16 mouse cellular contexts compared by ENCODE assay signal in genomic region chr8:71369040-71369718, GRCm38 (mm10). TPM values are rescaled to one million over a fixed set of nuclear protein-coding genes. Genes with fewer than 3 reads are reported as not detected.
DNase-seq lines count a peak whose midpoint lies in the region; ATAC-seq and TF ChIP-seq lines count a peak whose summit lies in the region.
"Had no signal": no experiment of that assay in that cellular context is flagged by ENCODE, and none has a peak within 500 bp of the region (broad histone marks: within the 10 kb centered on the region; RNA-seq: fewer than 3 reads in every experiment).

No protein-coding gene starts in this region.

- WGBS in embryonic facial prominence, embryonic 13.5 days = 88% methylated on average over 10 of the region's 10 CpGs
- WGBS in embryonic facial prominence, embryonic 10.5 days = 92% methylated on average over 10 of the region's 10 CpGs
- WGBS in hindbrain, embryonic 10.5 days = 93% methylated on average over 10 of the region's 10 CpGs
- WGBS in hindbrain, embryonic 12.5 days = 92% methylated on average over 10 of the region's 10 CpGs

- H3K27ac ChIP-seq in embryonic facial prominence, embryonic 13.5 days = no peak overlapping the region
- no peak overlapping the region for H3K27ac ChIP-seq in embryonic facial prominence, embryonic 10.5 days (replicated peaks)
- H3K27ac ChIP-seq in hindbrain, embryonic 10.5 days = no peak overlapping the region
- H3K27ac ChIP-seq in hindbrain, embryonic 12.5 days = no peak overlapping the region
- peak overlapping the region; percentile 65; the same call in 1 of the 2 replicates for H3K27ac ChIP-seq in testis, adult 2 months (ENCODE audit: control insufficient read depth, insufficient read depth, low read depth, low read length)
- H3K27ac ChIP-seq: forebrain, embryonic 12.5 days; kidney, postnatal 0 days had no signal

- no peak for ATAC-seq in embryonic facial prominence, embryonic 13.5 days (ENCODE audit: insufficient number of reproducible peaks, insufficient read depth, low FRiP score, low TSS enrichment, low read depth)
- no peak for ATAC-seq in hindbrain, embryonic 12.5 days (ENCODE audit: low FRiP score)
- ATAC-seq: activated CD4-positive, CD25-positive, alpha-beta regulatory T cell, adult 4 months; inflammation-experienced regulatory T-cells, adult 6 months had no signal

- peak overlapping the region; percentile 21; the same call in 1 of the 2 replicates for H3K9ac ChIP-seq in embryonic facial prominence, embryonic 13.5 days
- H3K9ac ChIP-seq in hindbrain, embryonic 12.5 days = no peak overlapping the region
- H3K9ac ChIP-seq: forebrain, embryonic 12.5 days had no signal

- peaks cover 28% of the 10 kb centered on the region for H3K36me3 ChIP-seq in embryonic facial prominence, embryonic 13.5 days
- peaks cover 34% of the 10 kb centered on the region for H3K36me3 ChIP-seq in embryonic facial prominence, embryonic 10.5 days (replicated peaks)
- H3K36me3 ChIP-seq in hindbrain, embryonic 10.5 days = peaks cover 45% of the 10 kb centered on the region
- H3K36me3 ChIP-seq in hindbrain, embryonic 12.5 days = peaks cover 26% of the 10 kb centered on the region
- no peaks in the 10 kb centered on the region; the same call in 1 of the 2 replicates for H3K36me3 ChIP-seq in testis, adult 2 months (ENCODE audit: control insufficient read depth, insufficient read depth, low read length)

- no peak overlapping the region for H3K4me3 ChIP-seq in embryonic facial prominence, embryonic 13.5 days
- H3K4me3 ChIP-seq in embryonic facial prominence, embryonic 10.5 days = no peak overlapping the region
- H3K4me3 ChIP-seq in hindbrain, embryonic 10.5 days = 0 out of 2 replicates have a peak overlapping the region, but pooled peaks have one; percentile 66
- no peak overlapping the region for H3K4me3 ChIP-seq in hindbrain, embryonic 12.5 days
- peak overlapping the region; percentile 41 for H3K4me3 ChIP-seq in testis, adult 2 months (ENCODE audit: control insufficient read depth, low read depth, low read length)
- H3K4me3 ChIP-seq: forebrain, embryonic 12.5 days had no signal

- no peak for DNase-seq in embryonic facial prominence, embryonic 10.5 days (ENCODE audit: low spot score)
- DNase-seq in hindbrain, embryonic 10.5 days (ENCODE audit: low spot score) = no peak
- no peak for DNase-seq in testis, postnatal 14 days (ENCODE audit: low spot score)
- no peak for DNase-seq in layer of hippocampus, postnatal 14 days (ENCODE audit: low spot score in 2 of 2)
- no peak for DNase-seq in MN1 (ENCODE audit: low spot score)
- DNase-seq: cerebellum, adult 11 months; layer of hippocampus, adult 9-11 months; lung, adult 2 months; thymus, adult 2 months had no signal

- no peak for TF ChIP-seq POLR2A in testis, adult 2 months (IDR thresholded peaks at IDR 0.05; ENCODE audit: control insufficient read depth, low read depth, low read length)

- no peak for TF ChIP-seq CTCF in testis, adult 2 months (IDR thresholded peaks at IDR 0.05; ENCODE audit: control insufficient read depth, insufficient read depth, insufficient replicate concordance, low read depth, low read length)

- no peak overlapping the region for H3K4me2 ChIP-seq in embryonic facial prominence, embryonic 13.5 days
- H3K4me2 ChIP-seq in hindbrain, embryonic 12.5 days (replicated peaks) = no peak overlapping the region
- H3K4me2 ChIP-seq: forebrain, embryonic 12.5 days had no signal

- H3K27me3 ChIP-seq in embryonic facial prominence, embryonic 13.5 days = no peaks in the 10 kb centered on the region
- H3K27me3 ChIP-seq in embryonic facial prominence, embryonic 10.5 days (replicated peaks; ENCODE audit: low read depth, poor library complexity, severe bottlenecking) = no peaks in the 10 kb centered on the region
- no peaks in the 10 kb centered on the region for H3K27me3 ChIP-seq in hindbrain, embryonic 10.5 days (ENCODE audit: insufficient read depth, poor library complexity, severe bottlenecking)
- no peaks in the 10 kb centered on the region for H3K27me3 ChIP-seq in hindbrain, embryonic 12.5 days
- H3K27me3 ChIP-seq in testis, adult 2 months (ENCODE audit: control insufficient read depth, insufficient read depth, low read length) = no peaks in the 10 kb centered on the region
- H3K27me3 ChIP-seq: forebrain, embryonic 12.5 days had no signal

- H3K9me3 ChIP-seq in embryonic facial prominence, embryonic 13.5 days = no peaks in the 10 kb centered on the region
- no peaks in the 10 kb centered on the region for H3K9me3 ChIP-seq in embryonic facial prominence, embryonic 10.5 days
- no peaks in the 10 kb centered on the region for H3K9me3 ChIP-seq in hindbrain, embryonic 10.5 days
- no peaks in the 10 kb centered on the region for H3K9me3 ChIP-seq in hindbrain, embryonic 12.5 days (replicated peaks)
- H3K9me3 ChIP-seq: forebrain, embryonic 12.5 days had no signal

- H3K4me1 ChIP-seq in embryonic facial prominence, embryonic 13.5 days = peaks cover 31% of the 10 kb centered on the region
- peaks cover 26% of the 10 kb centered on the region for H3K4me1 ChIP-seq in embryonic facial prominence, embryonic 10.5 days
- peaks cover 35% of the 10 kb centered on the region for H3K4me1 ChIP-seq in hindbrain, embryonic 10.5 days (replicated peaks)
- H3K4me1 ChIP-seq in hindbrain, embryonic 12.5 days = peaks cover 18% of the 10 kb centered on the region
- peaks cover 13% of the 10 kb centered on the region for H3K4me1 ChIP-seq in testis, adult 2 months (ENCODE audit: control insufficient read depth, insufficient read depth, low read length)

RNA-seq across cellular contexts. Expression of gene Ocel1, which starts 1.9 kb away (rescaled TPM):
- polyA plus RNA-seq in embryonic facial prominence, embryonic 13.5 days (2015; fragmentation: Nextera tagmentation; extraction: Ambion mirVana) = 4.2 and 5.4 TPM in 2 replicates
- 4.0 and 5.0 TPM in 2 replicates for polyA plus RNA-seq in embryonic facial prominence, embryonic 10.5 days (2016; fragmentation: Nextera tagmentation; extraction: Ambion mirVana)
- 7.5 and 8.1 TPM in 2 replicates for polyA plus RNA-seq in hindbrain, embryonic 10.5 days (2016; fragmentation: Nextera tagmentation; extraction: Ambion mirVana)
- 5.8 and 6.7 TPM in 2 replicates for polyA plus RNA-seq in hindbrain, embryonic 12.5 days (2016; fragmentation: Nextera tagmentation; extraction: Ambion mirVana)
- polyA plus RNA-seq in testis, adult 2 months (2012; rRNA removed) = 36.5 and 45.0 TPM in 2 replicates
- 10 to 100 TPM; 16.0 to 18.1 TPM for total RNA-seq in layer of hippocampus, postnatal 14 days (2021)

RNA-seq across cellular contexts. Expression of gene Use1, which starts 2.5 kb away (rescaled TPM):
- polyA plus RNA-seq in embryonic facial prominence, embryonic 13.5 days (2015; fragmentation: Nextera tagmentation; extraction: Ambion mirVana) = 115 and 118 TPM in 2 replicates
- polyA plus RNA-seq in embryonic facial prominence, embryonic 10.5 days (2016; fragmentation: Nextera tagmentation; extraction: Ambion mirVana) = 83.1 and 84.3 TPM in 2 replicates
- polyA plus RNA-seq in hindbrain, embryonic 10.5 days (2016; fragmentation: Nextera tagmentation; extraction: Ambion mirVana) = 74.4 and 84.6 TPM in 2 replicates
- polyA plus RNA-seq in hindbrain, embryonic 12.5 days (2016; fragmentation: Nextera tagmentation; extraction: Ambion mirVana) = 80.8 and 82.4 TPM in 2 replicates
- 158 and 169 TPM in 2 replicates for polyA plus RNA-seq in testis, adult 2 months (2012; rRNA removed)
- 10 to 100 TPM; 84.9 to 96.2 TPM for total RNA-seq in layer of hippocampus, postnatal 14 days (2021)

RNA-seq across cellular contexts. Expression of gene Nr2f6, which starts 12.6 kb away (rescaled TPM):
- polyA plus RNA-seq in embryonic facial prominence, embryonic 13.5 days (2015; fragmentation: Nextera tagmentation; extraction: Ambion mirVana) = 43.8 and 46.6 TPM in 2 replicates
- polyA plus RNA-seq in embryonic facial prominence, embryonic 10.5 days (2016; fragmentation: Nextera tagmentation; extraction: Ambion mirVana) = 63.6 and 78.0 TPM in 2 replicates
- 125 and 139 TPM in 2 replicates for polyA plus RNA-seq in hindbrain, embryonic 10.5 days (2016; fragmentation: Nextera tagmentation; extraction: Ambion mirVana)
- polyA plus RNA-seq in hindbrain, embryonic 12.5 days (2016; fragmentation: Nextera tagmentation; extraction: Ambion mirVana) = 61.2 and 65.2 TPM in 2 replicates
- 10.2 and 10.8 TPM in 2 replicates for polyA plus RNA-seq in testis, adult 2 months (2012; rRNA removed)
- total RNA-seq in layer of hippocampus, postnatal 14 days (2021) = 10 to 100 TPM; 33.9 to 36.7 TPM

RNA-seq across cellular contexts. Expression of gene Ushbp1, which starts 26.4 kb away (rescaled TPM):
- 7.4 and 7.8 TPM in 2 replicates for polyA plus RNA-seq in embryonic facial prominence, embryonic 13.5 days (2015; fragmentation: Nextera tagmentation; extraction: Ambion mirVana)
- 5.4 and 5.5 TPM in 2 replicates for polyA plus RNA-seq in embryonic facial prominence, embryonic 10.5 days (2016; fragmentation: Nextera tagmentation; extraction: Ambion mirVana)
- 5.8 and 7.2 TPM in 2 replicates for polyA plus RNA-seq in hindbrain, embryonic 10.5 days (2016; fragmentation: Nextera tagmentation; extraction: Ambion mirVana)
- 5.7 and 6.8 TPM in 2 replicates for polyA plus RNA-seq in hindbrain, embryonic 12.5 days (2016; fragmentation: Nextera tagmentation; extraction: Ambion mirVana)
- polyA plus RNA-seq in testis, adult 2 months (2012; rRNA removed) = 1.3 and 1.8 TPM in 2 replicates
- total RNA-seq in layer of hippocampus, postnatal 14 days (2021) = 1 to 10 TPM; 5.1 to 5.2 TPM

RNA-seq across cellular contexts. Expression of gene Babam1, which starts 27.5 kb away (rescaled TPM):
- 88.9 and 104 TPM in 2 replicates for polyA plus RNA-seq in embryonic facial prominence, embryonic 13.5 days (2015; fragmentation: Nextera tagmentation; extraction: Ambion mirVana)
- 109 and 110 TPM in 2 replicates for polyA plus RNA-seq in embryonic facial prominence, embryonic 10.5 days (2016; fragmentation: Nextera tagmentation; extraction: Ambion mirVana)
- 112 and 121 TPM in 2 replicates for polyA plus RNA-seq in hindbrain, embryonic 10.5 days (2016; fragmentation: Nextera tagmentation; extraction: Ambion mirVana)
- polyA plus RNA-seq in hindbrain, embryonic 12.5 days (2016; fragmentation: Nextera tagmentation; extraction: Ambion mirVana) = 91.1 and 104 TPM in 2 replicates
- 70.6 and 76.6 TPM in 2 replicates for polyA plus RNA-seq in testis, adult 2 months (2012; rRNA removed)
- 10 to 100 TPM; 89.1 to 96.7 TPM for total RNA-seq in layer of hippocampus, postnatal 14 days (2021)

Comparison
In these comparisons a context has a peak if more than half of its experiments do, and no peak if none do; other contexts are left out.
1. H3K4me3 ChIP-seq: peak in hindbrain, embryonic 10.5 days (single experiment) and testis, adult 2 months (single experiment); none in embryonic facial prominence, embryonic 13.5 days (single experiment), embryonic facial prominence, embryonic 10.5 days (single experiment) and hindbrain, embryonic 12.5 days (single experiment).